Mouse (Mus musculus) spleen, postnatal 10 days (tissue): ENCODE results near the gene Uhrf1bp1.
A peak's percentile ranks its signal among the peaks of the same experiment; 100 is the strongest.
"Not testable (repeated sequence)": the region's sequence is repeated elsewhere in the genome, so short reads cannot be mapped to it uniquely, and the experiment has no call there.

ENCODE experiments used
- DNase-seq, 2 experiments: peaks; one replicate each; pipeline ENCODE4 v3.0.0; 2021 to 2022; ENCODE audit warnings: low spot score in 2 of 2

Uhrf1bp1 gene

GRCm38 (mm10) chr17:27856265-27856797 is at the start of gene Uhrf1bp1:
Gene Uhrf1bp1 (plus strand): TSS chr17:27856441.
- peak; percentile 79 to 92 for DNase-seq

DNA sequence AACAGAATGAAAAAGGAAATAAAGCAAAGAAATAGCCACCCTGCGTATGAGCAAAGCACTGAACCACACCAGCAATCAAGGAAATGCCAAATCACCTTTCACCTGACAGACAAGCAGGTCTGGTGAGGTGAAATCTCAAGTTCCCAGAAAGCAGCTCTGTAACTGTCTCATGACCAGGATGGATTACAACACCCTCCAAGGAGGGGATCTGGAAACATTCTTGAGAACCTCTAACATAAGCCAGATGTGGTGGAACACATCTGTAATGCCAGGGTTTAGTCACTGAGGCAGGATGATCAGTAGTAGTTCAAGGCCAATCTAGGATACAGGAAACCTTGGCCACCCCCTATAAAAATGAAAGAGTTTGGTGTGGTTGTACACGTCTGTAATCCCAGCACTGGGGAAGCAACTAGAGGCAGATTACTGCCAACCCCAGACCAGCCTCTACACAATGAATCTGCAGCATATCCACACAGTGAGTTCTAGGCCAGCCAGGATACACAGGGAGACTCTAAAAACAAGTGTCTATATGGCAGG is 48.6 kb upstream of the Uhrf1bp1 start:
- no peak for DNase-seq

DNA sequence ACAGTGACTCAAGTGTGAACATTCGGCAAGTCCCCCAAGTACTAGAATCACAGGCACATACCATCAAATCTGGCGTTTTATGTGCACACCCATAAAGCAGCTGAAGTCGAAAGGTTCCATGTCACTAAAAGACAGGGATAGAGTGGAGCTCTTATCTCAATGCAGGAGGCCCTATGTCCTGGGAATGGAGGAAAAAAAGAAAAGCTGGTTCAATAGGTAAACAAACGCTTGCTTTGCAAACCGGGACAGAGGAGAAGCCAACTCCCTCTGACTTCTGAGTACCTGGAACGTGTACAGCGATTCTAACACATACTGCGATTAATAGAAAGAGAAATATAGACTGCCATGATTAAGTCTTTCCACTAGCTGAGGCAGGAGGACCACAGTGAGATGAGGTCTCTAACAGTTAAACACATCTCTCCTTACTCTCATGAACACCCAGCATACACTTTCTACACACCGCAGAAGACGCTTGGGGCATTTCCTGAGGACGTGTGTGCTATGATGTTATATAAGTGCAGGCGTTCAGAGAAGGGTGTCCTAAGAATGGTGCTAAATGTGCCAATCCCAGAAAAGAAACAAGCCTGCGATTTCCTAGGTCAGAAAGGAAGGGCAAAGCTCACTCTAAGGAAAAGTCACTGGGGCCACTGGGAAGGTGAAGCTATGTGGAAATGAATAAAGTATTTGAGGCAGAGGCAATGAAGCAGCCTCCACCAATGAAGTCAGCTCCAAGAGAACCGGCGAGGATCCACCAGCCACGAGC is 45.5 kb upstream of the Uhrf1bp1 start:
- DNase-seq: no peak

DNA sequence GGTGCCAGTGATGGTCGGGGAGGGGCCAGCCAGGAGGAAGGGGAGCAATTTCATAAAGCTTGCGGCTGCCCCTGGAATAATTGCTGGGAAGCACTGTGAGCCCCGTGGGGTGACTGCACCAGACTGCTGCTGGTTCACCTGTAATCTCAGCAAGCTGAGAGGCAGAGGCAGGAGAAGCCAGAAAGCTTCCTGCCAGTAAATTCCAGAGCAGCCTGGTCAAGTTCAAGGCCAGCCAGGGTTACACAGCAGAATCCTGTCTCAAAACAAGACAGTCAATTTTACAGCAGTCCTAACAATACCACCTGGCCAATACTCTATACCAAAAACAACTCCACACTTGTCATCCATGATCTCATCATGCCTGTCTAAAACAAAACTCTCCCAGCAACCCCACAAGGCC is 44.3 kb upstream of the Uhrf1bp1 start:
- no peak for DNase-seq

- DNase-seq: no peak
Measured at GRCm38 (mm10) chr17:27814606-27815005, 41.6 kb upstream of the Uhrf1bp1 start.

DNA sequence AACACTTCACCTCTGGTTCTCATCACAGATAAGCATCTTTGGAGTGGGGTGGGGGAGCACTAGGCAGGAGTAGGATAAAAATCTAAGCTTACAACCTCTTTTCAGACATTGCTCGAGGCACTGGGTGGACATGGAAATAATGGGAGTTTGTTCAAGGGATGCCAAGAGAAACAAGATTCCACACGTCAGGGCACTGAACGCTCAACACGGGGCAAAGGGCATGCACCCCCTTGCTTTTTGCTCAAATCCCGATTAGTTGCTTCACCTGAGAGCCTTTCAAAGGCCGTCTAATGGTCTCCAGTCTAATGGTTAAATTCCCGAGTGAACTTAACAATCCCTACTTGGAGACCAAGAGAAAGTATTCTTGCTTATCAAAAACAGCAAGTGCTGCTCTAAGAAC is 37.2 kb upstream of the Uhrf1bp1 start:
- DNase-seq: no peak

- peak; percentile 56 to 61 for DNase-seq
Measured at GRCm38 (mm10) chr17:27819521-27819970, 36.7 kb upstream of the Uhrf1bp1 start.

- DNase-seq: peak; percentile 71 to 79
Measured at GRCm38 (mm10) chr17:27819971-27820567, 36.2 kb upstream of the Uhrf1bp1 start.

- DNase-seq: peak; percentile 99
Measured at GRCm38 (mm10) chr17:27820568-27821406, 35.5 kb upstream of the Uhrf1bp1 start, which contains the start of gene D17Wsu92e. Gene D17Wsu92e (minus strand): TSS chr17:27820648.

DNA sequence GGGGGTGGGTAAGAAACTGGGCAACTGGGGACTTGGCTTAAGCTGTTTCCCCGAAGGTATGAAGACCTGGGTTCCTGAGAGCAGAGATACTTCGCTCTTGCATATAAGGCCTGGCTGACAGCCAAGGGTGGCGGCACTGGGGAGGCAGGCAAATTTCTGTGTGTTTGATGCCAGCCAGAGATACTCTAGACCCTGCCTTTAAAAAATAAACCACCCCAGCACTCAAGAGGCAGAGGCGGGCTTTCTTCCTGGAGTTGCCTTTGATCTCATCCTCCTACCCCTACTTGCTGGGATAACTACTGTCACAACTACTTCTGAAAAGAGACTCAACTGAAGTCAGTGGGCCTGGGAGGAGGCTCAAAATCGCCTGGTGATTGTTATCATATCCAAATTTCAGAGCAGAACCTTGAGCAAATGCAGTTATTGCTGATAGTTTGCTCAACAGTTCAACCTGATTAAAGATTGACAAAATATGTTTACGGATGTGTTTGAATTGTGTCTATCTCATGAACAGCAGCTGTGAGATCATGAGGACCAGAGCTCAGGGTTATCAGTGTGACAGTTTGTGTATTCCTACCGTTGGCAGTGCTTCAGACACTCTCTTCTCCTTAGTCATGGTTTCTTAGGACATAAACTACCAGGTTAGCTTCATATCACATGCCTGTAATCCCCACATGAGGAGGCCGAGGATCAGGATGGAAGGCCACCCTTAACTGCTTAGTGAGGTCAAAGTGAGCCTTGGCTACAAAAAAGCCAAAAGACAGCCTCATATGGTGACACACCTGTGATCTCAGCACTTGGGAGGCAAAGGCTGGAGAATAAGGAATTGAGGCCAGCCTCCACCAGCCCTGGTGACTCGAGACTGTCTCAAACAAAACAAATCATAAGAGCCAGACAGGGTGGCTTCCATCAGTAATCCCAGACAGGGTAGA is 34.6 kb upstream of the Uhrf1bp1 start:
- peak; percentile 71 to 82 for DNase-seq

DNA sequence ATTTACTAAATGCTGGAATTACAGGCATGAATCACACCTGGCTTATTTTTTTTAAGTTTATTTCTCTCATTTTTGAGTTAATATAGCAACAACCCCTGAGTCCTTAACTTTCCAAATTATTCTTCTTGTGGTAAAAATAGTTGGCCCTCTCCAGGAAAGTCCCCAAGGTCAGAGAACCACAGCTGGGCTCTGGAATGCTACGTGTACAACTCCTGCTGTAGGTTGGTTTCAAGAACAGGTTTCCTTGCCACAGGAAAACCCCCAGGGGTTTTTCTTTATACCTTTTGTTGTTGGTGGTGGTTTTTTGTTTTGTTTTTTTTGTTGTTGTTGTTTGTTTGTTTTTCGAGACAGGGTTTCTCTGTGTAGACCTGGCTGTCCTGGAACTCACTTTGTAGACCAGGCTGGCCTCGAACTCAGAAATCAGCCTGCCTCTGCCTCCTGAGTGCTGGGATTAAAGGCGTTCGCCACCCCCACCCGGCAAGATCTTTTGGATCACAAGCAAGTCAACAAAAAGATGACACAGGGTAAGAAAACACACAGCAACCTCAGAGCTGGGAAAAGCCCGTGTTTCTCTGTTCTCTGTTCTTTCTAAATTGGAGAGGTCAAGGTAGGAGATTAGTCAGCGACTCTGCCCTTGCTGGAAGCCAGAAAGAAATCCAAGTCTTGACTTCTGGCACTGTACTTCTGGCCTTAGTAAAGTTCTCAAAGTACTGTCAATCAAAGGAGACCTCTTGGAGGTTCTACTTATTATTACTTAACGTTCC is 32.9 kb upstream of the Uhrf1bp1 start:
- DNase-seq: no peak

- peak in 1 of 2 experiments; percentile 43 for DNase-seq
Measured at GRCm38 (mm10) chr17:27824941-27825340, 31.3 kb upstream of the Uhrf1bp1 start.

DNA sequence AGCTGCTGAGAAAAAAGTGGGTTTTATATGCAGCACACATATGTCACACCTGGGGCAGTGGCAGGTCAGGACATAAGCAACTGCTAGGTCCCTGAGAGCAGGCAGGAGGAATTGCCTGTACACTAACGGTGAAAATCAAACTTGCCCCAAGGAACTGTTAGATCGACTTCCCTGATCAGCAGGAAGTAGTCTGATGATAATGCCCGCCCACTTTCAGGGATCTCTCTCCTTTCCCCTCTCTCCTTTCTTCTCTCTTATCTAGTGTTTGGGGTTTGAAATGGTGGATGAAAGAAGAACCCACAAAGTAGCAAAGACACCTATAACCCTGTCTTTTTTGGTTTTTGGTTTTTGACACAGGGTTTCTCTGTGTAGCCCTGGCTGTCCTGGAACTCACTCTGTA is 30.7 kb upstream of the Uhrf1bp1 start:
- peak in 1 of 2 experiments; percentile 19 for DNase-seq

DNA sequence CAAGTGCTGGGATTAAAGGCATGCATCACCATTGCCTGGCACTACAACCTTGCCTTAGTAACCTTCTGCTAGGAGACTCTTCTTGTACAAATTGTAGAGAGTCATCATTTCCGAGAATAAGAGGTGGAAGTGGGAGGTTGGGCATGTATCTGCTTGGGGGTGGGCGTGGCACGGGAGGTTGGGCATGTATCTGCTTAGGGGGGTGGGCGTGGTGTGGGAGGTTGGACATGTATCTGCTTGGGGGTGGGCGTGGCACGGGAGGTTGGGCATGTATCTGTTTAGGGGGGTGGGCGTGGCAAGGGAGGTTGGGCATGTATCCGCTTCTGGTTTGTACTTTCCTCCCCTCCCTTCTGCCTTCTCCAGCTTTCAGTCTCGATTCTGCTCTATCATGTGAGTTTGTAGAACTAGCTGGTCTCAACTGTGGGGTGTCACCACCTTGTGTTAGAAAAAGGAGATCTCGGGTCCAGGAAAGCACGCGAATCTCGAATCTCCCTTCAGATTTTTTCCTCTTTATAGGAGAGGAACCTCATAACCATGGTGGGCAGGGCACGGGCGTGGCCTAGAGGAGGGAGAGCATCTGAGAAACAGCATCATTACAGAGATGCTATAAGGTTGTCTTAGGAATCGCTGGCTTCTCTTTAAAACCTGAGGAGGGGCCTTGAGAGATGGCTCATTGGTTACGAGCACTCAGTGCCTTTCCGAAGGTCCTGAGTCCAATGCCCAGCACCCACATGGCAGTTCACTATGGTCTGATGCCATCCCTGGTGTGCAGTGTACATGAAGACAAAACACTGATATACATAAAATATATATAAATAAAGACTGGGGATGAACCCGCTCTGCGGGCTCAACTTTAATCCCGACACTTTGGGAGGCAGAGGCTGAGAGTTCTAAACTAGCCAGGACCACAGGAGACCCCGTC is 30.0 kb upstream of the Uhrf1bp1 start:
- peak; percentile 67 to 92 for DNase-seq

- peak; percentile 29 to 58 for DNase-seq
Measured at GRCm38 (mm10) chr17:27826908-27827383, 29.3 kb upstream of the Uhrf1bp1 start.

GRCm38 (mm10) chr17:27827511-27827910 is 28.7 kb upstream of the Uhrf1bp1 start:
- DNase-seq: no peak

- peak; percentile 25 to 66 for DNase-seq
Measured at GRCm38 (mm10) chr17:27830411-27830810, 25.8 kb upstream of the Uhrf1bp1 start.

- DNase-seq: not testable (repeated sequence)
Measured at GRCm38 (mm10) chr17:27837850-27838249, 18.4 kb upstream of the Uhrf1bp1 start, which contains the start of gene Snrpc. Gene Snrpc (plus strand): TSS chr17:27838150.
